Mouse (Mus musculus) lung, postnatal 4 days (tissue): ENCODE results near the gene Mok.

Experiments
- DNase-seq, 2 experiments: peaks; one replicate each; pipeline ENCODE4 v3.0.0; 2021

The Mok gene

DNA sequence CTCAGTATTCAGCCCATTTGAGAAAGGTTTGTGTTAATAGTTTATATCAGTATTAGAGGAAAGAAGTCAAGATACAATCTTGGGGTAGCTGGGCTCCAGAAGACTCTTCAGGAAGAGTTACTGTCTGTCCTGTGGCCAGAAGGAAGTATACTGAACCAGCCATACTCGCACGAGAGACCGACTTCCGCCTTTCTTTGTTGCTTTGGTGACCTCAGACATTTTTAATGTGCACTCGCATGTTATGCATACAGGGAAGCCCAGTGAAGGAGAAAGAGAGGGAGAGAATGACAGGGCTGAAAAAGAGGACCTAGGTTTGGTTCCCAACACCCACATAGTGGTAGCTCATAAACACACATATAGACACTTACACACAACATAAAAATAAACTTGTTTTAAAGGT is 76.2 kb downstream of the Mok start:
- no peak for DNase-seq

- DNase-seq, result no peak
Measured at GRCm38 (mm10) chr12:110762321-110762720, 78.4 kb downstream of the Mok start.

- no peak for DNase-seq
Measured at GRCm38 (mm10) chr12:110758932-110759331, 81.8 kb downstream of the Mok start.
